Mouse (Mus musculus) liver, embryonic 14.5 days (tissue): ENCODE results near the gene Naa38.

Source experiments
- CTCF ChIP-seq: IDR thresholded peaks from 2 replicates; pipeline ENCODE4 v1.5.1; 2016; ENCODE audit warnings: antibody characterized with exemption, low read depth, control low read depth
- EP300 ChIP-seq: IDR thresholded peaks from 2 replicates; pipeline ENCODE4 v1.6.1; 2016; ENCODE audit warnings: antibody characterized with exemption, low read depth

DNA sequence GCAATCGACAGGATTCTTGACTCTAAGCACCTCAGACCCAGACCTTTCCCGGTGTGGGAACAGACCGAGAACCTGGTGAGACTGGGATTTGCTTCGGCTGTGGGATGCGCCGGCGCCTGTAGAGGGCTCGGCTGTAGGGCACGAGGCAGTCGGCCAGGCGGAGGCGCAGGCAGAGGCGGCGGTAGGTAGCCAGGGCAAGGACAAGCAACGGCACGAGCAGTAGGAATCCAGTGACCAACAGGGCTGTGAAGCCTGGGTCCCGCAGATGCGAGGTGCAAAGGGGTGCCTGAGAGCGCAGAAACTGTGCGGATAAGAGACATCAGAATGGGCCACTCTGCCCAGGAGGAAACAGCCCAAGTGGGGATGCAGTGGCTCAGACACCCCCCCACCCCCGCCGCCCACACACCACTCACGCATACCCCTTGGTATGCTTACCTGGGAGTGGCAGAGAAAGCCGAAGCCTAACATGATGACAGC is 2.3 kb downstream of the Naa38 start:
- TF ChIP-seq CTCF (no peak), EP300 (no peak)
